Mouse (Mus musculus): ENCODE results near the gene Stxbp5. TPM values are rescaled to one million over a fixed set of nuclear protein-coding genes. Genes with fewer than 3 reads are reported as not detected.
"Not testable (repeated sequence)": the region's sequence is repeated elsewhere in the genome, so short reads cannot be mapped to it uniquely, and the experiment has no call there.

Gene Stxbp5
- polyA plus RNA-seq, 1 experiment from 2014 or later, result 5.5 TPM

DNA sequence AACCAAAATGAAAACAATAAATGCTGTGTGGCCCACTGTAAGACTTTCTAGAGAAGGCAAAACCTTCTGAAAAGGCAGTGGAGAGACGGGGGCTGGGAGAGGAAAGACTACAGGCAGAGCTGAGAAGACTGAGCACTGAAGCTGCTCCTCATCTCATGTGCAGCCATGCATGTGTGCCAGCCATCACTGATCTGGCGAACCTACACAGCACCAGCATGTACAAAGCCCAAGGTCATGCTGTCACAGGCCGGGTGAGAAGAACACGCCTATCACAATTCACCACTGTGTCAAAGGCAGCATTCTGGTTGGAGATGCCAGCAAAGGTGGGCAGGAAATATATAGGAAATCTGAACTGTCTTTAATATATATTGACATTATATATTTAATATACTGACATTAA lies 12.2 kb downstream of the Stxbp5 start:
- ATAC-seq (ENCODE audit: insufficient number of reproducible peaks, low FRiP score, low TSS enrichment, low read depth), result no peak
- H3K4me1 ChIP-seq, result no peaks in the 10 kb centered on the region
- WGBS, result 88% methylated on average over 4 of the region's 4 CpGs
- H3K4me2 ChIP-seq, result no peak overlapping the region
- peaks cover 8% of the 10 kb centered on the region for H3K36me3 ChIP-seq
- no peak overlapping the region for H3K9ac ChIP-seq
- no peaks in the 10 kb centered on the region for H3K27me3 ChIP-seq
- no peak overlapping the region for H3K4me3 ChIP-seq
- no peaks in the 10 kb centered on the region for H3K9me3 ChIP-seq
- no peak overlapping the region for H3K27ac ChIP-seq

DNA sequence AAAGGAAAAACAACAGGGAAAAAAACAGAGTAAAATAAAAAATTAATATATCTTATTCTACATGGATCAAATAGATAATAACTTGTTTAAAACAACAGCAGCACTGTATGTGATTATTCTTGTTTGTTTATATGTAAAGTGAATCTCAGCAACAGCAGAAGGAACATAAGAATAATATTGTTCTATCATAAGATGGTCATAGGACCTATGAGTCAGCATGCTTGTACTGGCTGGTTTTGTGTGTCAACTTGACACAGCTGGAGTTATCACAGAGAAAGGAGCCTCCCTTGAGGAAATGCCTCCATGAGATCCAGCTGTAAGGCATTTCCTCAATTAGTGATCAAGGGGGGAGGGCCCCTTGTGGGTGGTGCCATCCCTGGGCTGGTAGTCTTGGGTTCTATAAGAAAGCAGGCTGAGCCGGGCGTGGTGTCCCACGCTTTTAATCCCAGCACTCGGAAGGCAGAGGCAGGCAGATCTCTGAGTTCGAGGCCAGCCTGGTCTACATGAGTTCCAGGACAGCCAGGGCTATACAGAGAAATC lies 19.0 kb downstream of the Stxbp5 start:
- H3K4me2 ChIP-seq; H3K27me3 ChIP-seq; H3K4me1 ChIP-seq; H3K36me3 ChIP-seq; H3K4me3 ChIP-seq; H3K9ac ChIP-seq; ATAC-seq (ENCODE audit: insufficient number of reproducible peaks, low FRiP score, low TSS enrichment, low read depth); H3K27ac ChIP-seq; H3K9me3 ChIP-seq: not testable (repeated sequence)
- 92% methylated on average over 5 of the region's 5 CpGs for WGBS

DNA sequence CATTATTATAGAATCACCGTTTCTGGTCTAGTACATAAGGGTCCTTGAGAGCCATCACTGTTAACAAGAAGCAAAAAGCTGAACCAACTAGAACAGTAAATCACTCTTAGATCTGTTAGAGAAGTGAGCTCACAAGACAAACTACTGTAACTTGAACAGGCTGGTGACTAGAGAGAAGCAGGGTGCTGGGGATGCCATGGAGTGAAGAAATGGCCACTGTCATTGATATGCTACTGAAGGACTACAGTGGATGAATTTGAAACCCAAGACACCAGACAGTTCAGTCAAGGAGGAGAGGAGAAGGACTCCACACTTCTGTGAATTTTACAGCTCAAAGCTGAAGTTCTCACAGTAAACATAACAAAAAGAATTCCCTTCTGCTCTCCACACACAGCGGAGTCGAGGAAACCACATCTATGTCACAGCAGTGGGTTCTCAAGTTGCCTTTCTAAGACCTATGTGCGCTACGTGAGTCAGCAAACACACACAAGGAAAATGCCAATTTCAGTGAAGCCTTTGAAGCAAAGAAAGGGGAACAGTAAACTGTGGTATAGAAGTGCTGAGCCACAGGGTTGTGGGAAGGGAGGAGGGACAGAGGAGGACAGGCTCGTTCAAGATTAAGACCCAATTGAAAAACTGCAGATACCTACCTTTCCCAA lies 20.7 kb downstream of the Stxbp5 start:
- no peak for ATAC-seq (ENCODE audit: insufficient number of reproducible peaks, low FRiP score, low TSS enrichment, low read depth)
- no peak overlapping the region for H3K9ac ChIP-seq
- no peaks in the 10 kb centered on the region for H3K4me1 ChIP-seq
- H3K9me3 ChIP-seq, result no peaks in the 10 kb centered on the region
- H3K27ac ChIP-seq, result no peak overlapping the region
- H3K27me3 ChIP-seq, result no peaks in the 10 kb centered on the region
- no peak overlapping the region for H3K4me3 ChIP-seq
- WGBS, result 67% methylated on average over 6 of the region's 6 CpGs
- H3K36me3 ChIP-seq, result no peaks in the 10 kb centered on the region
- H3K4me2 ChIP-seq, result no peak overlapping the region

GRCm38 (mm10) chr10:9878821-9879489 lies 21.9 kb downstream of the Stxbp5 start:
- WGBS, result 84% methylated on average over 6 of the region's 6 CpGs
- H3K4me2 ChIP-seq, result no peak overlapping the region
- H3K36me3 ChIP-seq, result no peaks in the 10 kb centered on the region
- no peak for ATAC-seq (ENCODE audit: insufficient number of reproducible peaks, low FRiP score, low TSS enrichment, low read depth)
- H3K4me1 ChIP-seq, result no peaks in the 10 kb centered on the region
- no peak overlapping the region for H3K27ac ChIP-seq
- H3K9me3 ChIP-seq, result no peaks in the 10 kb centered on the region
- no peaks in the 10 kb centered on the region for H3K27me3 ChIP-seq
- no peak overlapping the region for H3K9ac ChIP-seq
- H3K4me3 ChIP-seq, result no peak overlapping the region

- H3K9ac ChIP-seq, result no peak overlapping the region
- ATAC-seq (ENCODE audit: insufficient number of reproducible peaks, low FRiP score, low TSS enrichment, low read depth), result no peak
- H3K27me3 ChIP-seq, result no peaks in the 10 kb centered on the region
- no peak overlapping the region for H3K27ac ChIP-seq
- no peaks in the 10 kb centered on the region for H3K9me3 ChIP-seq
- 90% methylated on average over 3 of the region's 3 CpGs for WGBS
- H3K4me2 ChIP-seq, result no peak overlapping the region
- no peaks in the 10 kb centered on the region for H3K4me1 ChIP-seq
- no peak overlapping the region for H3K4me3 ChIP-seq
- no peaks in the 10 kb centered on the region for H3K36me3 ChIP-seq
Measured at GRCm38 (mm10) chr10:9875905-9876304, 25.0 kb downstream of the Stxbp5 start.

GRCm38 (mm10) chr10:9872143-9872542 lies 28.7 kb downstream of the Stxbp5 start:
- no peak for ATAC-seq (ENCODE audit: insufficient number of reproducible peaks, low FRiP score, low TSS enrichment, low read depth)

DNA sequence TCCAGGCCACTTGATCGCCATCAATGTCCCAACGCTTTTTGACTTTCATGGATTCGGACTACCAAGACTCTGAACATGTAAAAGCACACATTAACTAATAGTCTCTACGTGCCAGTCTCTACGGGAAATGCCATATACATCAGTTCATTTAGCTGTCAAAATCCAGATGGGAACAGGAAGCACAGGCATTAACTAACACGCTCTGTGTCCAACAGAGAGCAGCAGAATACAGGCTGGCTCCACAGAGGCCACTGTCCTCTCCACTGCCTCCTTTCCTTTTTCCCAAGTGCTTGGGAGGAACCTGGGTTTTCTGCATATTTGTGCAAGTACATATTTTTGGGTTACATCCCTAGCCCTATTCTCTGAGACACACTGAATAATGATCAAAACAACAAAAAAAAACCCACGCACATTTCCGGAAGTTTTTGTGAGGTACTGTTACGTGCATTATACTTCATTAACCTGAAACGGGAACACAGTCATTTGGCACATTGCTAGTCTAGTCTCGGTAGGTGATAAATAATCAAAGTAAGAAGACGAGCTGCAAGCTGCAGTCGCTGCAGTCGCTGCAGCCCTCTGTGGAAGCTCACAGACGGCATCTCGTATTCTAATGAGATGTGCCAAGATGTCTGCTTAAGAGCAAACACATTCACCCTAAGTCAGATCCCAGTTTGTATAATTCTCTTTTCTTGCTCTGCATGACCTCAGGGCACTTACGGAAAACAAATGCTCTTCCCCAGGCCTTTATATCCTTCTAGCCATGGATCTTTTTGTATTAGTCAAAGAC lies 33.9 kb downstream of the Stxbp5 start:
- Histone ChIP-seq H3K27me3 (no peaks in the 10 kb centered on the region), H3K4me1 (no peaks in the 10 kb centered on the region), H3K4me3 (no peak overlapping the region), H3K9ac (no peak overlapping the region), H3K9me3 (no peaks in the 10 kb centered on the region), H3K27ac (no peak overlapping the region), H3K4me2 (no peak overlapping the region), H3K36me3 (no peaks in the 10 kb centered on the region)
- WGBS, result 57% methylated on average over 17 of the region's 17 CpGs
- no peak for ATAC-seq (ENCODE audit: insufficient number of reproducible peaks, low FRiP score, low TSS enrichment, low read depth)

More at GRCm38 (mm10) chr10:9872143-9872542, 28.7 kb downstream of the Stxbp5 start:
- no peaks in the 10 kb centered on the region for H3K27me3 ChIP-seq
- no peaks in the 10 kb centered on the region for H3K36me3 ChIP-seq
- 58% methylated on average over 1 of the region's 2 CpGs for WGBS
- no peaks in the 10 kb centered on the region for H3K4me1 ChIP-seq
- H3K27ac ChIP-seq, result no peak overlapping the region
- H3K4me2 ChIP-seq, result no peak overlapping the region
- H3K4me3 ChIP-seq, result no peak overlapping the region
- H3K9me3 ChIP-seq, result no peaks in the 10 kb centered on the region
- no peak overlapping the region for H3K9ac ChIP-seq

DNA sequence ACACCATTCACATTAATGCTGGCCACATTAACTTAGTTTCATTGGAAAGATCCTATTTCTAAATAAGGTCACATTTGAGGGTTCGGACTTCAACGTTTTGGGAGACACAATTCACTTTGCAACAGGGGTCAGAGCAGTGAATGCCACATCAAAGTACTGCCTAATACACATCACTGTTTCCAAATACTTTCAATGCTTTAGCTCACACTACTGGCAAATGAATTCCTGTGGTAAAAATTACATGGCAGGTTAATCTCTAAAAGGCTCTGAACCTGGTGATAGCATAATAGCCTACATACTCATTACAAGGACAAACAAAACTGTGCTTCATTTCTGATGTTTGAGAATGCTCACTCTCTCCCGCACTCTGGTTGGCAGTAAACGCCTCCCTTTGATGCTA lies 40.9 kb downstream of the Stxbp5 start:
- Histone ChIP-seq H3K27ac (no peak overlapping the region), H3K4me1 (0 out of 2 replicates have a peak, but pooled peaks cover 2% of the 10 kb centered on the region), H3K4me3 (no peak overlapping the region), H3K9ac (no peak overlapping the region), H3K9me3 (no peaks in the 10 kb centered on the region), H3K4me2 (no peak overlapping the region), H3K27me3 (no peaks in the 10 kb centered on the region), H3K36me3 (0 out of 2 replicates have a peak, but pooled peaks cover 3% of the 10 kb centered on the region)
- no peak for ATAC-seq (ENCODE audit: insufficient number of reproducible peaks, low FRiP score, low TSS enrichment, low read depth)
- WGBS, result 74% methylated on average over 4 of the region's 4 CpGs

- H3K9ac ChIP-seq, result no peak overlapping the region
- H3K27me3 ChIP-seq, result no peaks in the 10 kb centered on the region
- 89% methylated on average over 3 of the region's 3 CpGs for WGBS
- H3K4me2 ChIP-seq, result no peak overlapping the region
- no peak overlapping the region for H3K4me3 ChIP-seq
- H3K9me3 ChIP-seq, result no peaks in the 10 kb centered on the region
- 0 out of 2 replicates have a peak, but pooled peaks cover 2% of the 10 kb centered on the region for H3K4me1 ChIP-seq
- H3K36me3 ChIP-seq, result 0 out of 2 replicates have a peak, but pooled peaks cover 3% of the 10 kb centered on the region
- no peak for ATAC-seq (ENCODE audit: insufficient number of reproducible peaks, low FRiP score, low TSS enrichment, low read depth)
- no peak overlapping the region for H3K27ac ChIP-seq
Measured at GRCm38 (mm10) chr10:9859476-9859875, 41.4 kb downstream of the Stxbp5 start.

GRCm38 (mm10) chr10:9857850-9858249 lies 43.0 kb downstream of the Stxbp5 start:
- Histone ChIP-seq H3K4me3 (no peak overlapping the region), H3K4me2 (no peak overlapping the region), H3K9me3 (no peaks in the 10 kb centered on the region), H3K27ac (no peak overlapping the region), H3K27me3 (no peaks in the 10 kb centered on the region), H3K9ac (no peak overlapping the region), H3K36me3 (peaks cover 7% of the 10 kb centered on the region), H3K4me1 (0 out of 2 replicates have a peak, but pooled peaks cover 2% of the 10 kb centered on the region)
- no peak for ATAC-seq (ENCODE audit: insufficient number of reproducible peaks, low FRiP score, low TSS enrichment, low read depth)
- WGBS, result 94% methylated on average over 2 of the region's 2 CpGs

DNA sequence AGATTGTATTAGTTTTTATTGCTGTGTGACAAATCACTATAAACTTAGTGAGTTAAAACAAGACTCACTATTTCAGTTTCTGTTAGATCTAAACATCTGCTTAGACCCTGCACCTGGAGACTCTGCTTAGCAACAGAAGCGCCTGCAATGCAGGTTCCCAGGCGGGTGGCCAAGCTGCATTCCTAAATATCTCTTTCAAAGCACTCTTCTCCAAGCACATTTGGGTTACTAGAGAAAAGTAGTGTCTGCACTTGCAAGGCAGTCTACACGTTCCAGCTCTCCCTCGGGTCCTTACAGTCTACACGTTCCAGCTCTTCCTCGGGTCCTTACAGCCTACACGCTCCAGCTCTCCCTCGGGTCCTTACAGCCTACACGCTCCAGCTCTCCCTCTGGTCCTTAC lies 44.1 kb downstream of the Stxbp5 start:
- Histone ChIP-seq H3K4me3 (no peak overlapping the region), H3K9ac (no peak overlapping the region), H3K36me3 (peaks cover 8% of the 10 kb centered on the region), H3K27me3 (no peaks in the 10 kb centered on the region), H3K4me2 (no peak overlapping the region), H3K4me1 (0 out of 2 replicates have a peak, but pooled peaks cover 2% of the 10 kb centered on the region), H3K9me3 (no peaks in the 10 kb centered on the region), H3K27ac (no peak overlapping the region)
- 68% methylated on average over 9 of the region's 9 CpGs for WGBS
- ATAC-seq (ENCODE audit: insufficient number of reproducible peaks, low FRiP score, low TSS enrichment, low read depth), result no peak

GRCm38 (mm10) chr10:9846408-9846807 lies 54.5 kb downstream of the Stxbp5 start:
- H3K27ac ChIP-seq, result no peak overlapping the region
- no peak overlapping the region for H3K4me3 ChIP-seq
- H3K36me3 ChIP-seq, result peaks cover 8% of the 10 kb centered on the region
- WGBS, result 97% methylated on average over 4 of the region's 4 CpGs
- no peak for ATAC-seq (ENCODE audit: insufficient number of reproducible peaks, low FRiP score, low TSS enrichment, low read depth)
- H3K27me3 ChIP-seq, result no peaks in the 10 kb centered on the region
- H3K4me2 ChIP-seq, result no peak overlapping the region
- H3K4me1 ChIP-seq, result no peaks in the 10 kb centered on the region
- no peaks in the 10 kb centered on the region for H3K9me3 ChIP-seq
- no peak overlapping the region for H3K9ac ChIP-seq

Measured in limb, embryonic 15.5 days (tissue).